Mouse (Mus musculus) E14TG2a.4 (cell line): ENCODE results near the gene Inhba.

Experiments used
- CTCF ChIP-seq: conservative IDR thresholded peaks from 2 replicates; pipeline ENCODE4 v1.5.1; 2014; ENCODE audit warnings: low read length
- POU5F1 ChIP-seq: IDR thresholded peaks from 2 replicates; pipeline ENCODE4 v1.6.1; 2014; ENCODE audit warnings: low read length, borderline replicate concordance

GRCm38 (mm10) chr13:16069079-16069478, 57.4 kb downstream of the Inhba start:
- no peak for TF ChIP-seq CTCF
- no peak for TF ChIP-seq POU5F1
